Mouse (Mus musculus) forebrain, postnatal 0 days (tissue): Measurements from ENCODE around the gene Lhfp. TPM values are rescaled to one million over a fixed set of nuclear protein-coding genes. Genes with fewer than 3 reads are reported as not detected.
"Not testable (repeated sequence)": the region's sequence is repeated elsewhere in the genome, so short reads cannot be mapped to it uniquely, and the experiment has no call there.

Experiments used
- ATAC-seq: fragments of 200-750 bp; cut with Nextera tagmentation; 2 replicates; pipeline ENCODE4 v1.8.0; 2017; ENCODE audit warnings: mild to moderate bottlenecking, moderate library complexity
- DNase-seq: peaks from one replicate; pipeline ENCODE4 v3.0.0-alpha.2; 2015
- H3K27ac ChIP-seq: fragments of 300-500 bp; sonication (generic); 2 replicates; pipeline ENCODE4 v1.5.1; 2014; ENCODE audit warnings: low read depth, mild to moderate bottlenecking, antibody characterized with exemption, low read length, moderate library complexity, mixed read lengths
- H3K27me3 ChIP-seq: fragments of 300-500 bp; sonication (generic); 2 replicates; pipeline ENCODE4 v1.6.1; 2014; ENCODE audit warnings: mild to moderate bottlenecking, low read length, mixed read lengths; ENCODE audit not compliant: insufficient read depth
- H3K36me3 ChIP-seq: fragments of 300-500 bp; sonication (generic); 2 replicates; pipeline ENCODE4 v1.6.1; 2014; ENCODE audit warnings: mild to moderate bottlenecking, moderate library complexity; ENCODE audit not compliant: insufficient read depth
- H3K4me1 ChIP-seq: fragments of 300-500 bp; sonication (generic); 2 replicates; pipeline ENCODE4 v1.6.1; 2014; ENCODE audit warnings: antibody characterized with exemption; ENCODE audit not compliant: insufficient read depth
- H3K4me2 ChIP-seq: fragments of 300-500 bp; sonication (generic); 2 replicates; pipeline ENCODE4 v1.6.1; 2014; ENCODE audit warnings: low read depth, mild to moderate bottlenecking, moderate library complexity
- H3K4me3 ChIP-seq: fragments of 300-500 bp; sonication (generic); 2 replicates; pipeline ENCODE4 v1.5.1; 2014; ENCODE audit warnings: low read depth, low read length, mixed read lengths
- H3K9ac ChIP-seq: fragments of 300-500 bp; sonication (generic); 2 replicates; pipeline ENCODE4 v1.6.1; 2014; ENCODE audit warnings: mild to moderate bottlenecking
- H3K9me3 ChIP-seq: fragments of 300-500 bp; sonication (generic); 2 replicates; pipeline ENCODE4 v1.6.1; 2016; ENCODE audit warnings: low read length
- CTCF ChIP-seq: sonication (generic); IDR thresholded peaks from 2 replicates; pipeline ENCODE4 v1.5.1; 2016; ENCODE audit warnings: antibody characterized with exemption, control low read depth, low read depth
- WGBS: fragments of 180-500 bp; shearing (Covaris S2); extraction: QIAGEN DNeasy Blood & Tissue Kit; methylation state at CpG from one replicate; pipeline ENCODE4 v1.1.7; 2014; 5-methylcytosine and 5-hydroxymethylcytosine counted together
- polyA plus RNA-seq: library from polyadenylated mRNA; unstranded; fragments of >200 nt; fragmentation: Nextera tagmentation; extraction: Ambion mirVana; gene quantifications from 2 replicates; pipeline ENCODE4 v1.2.1, GENCODE M21; 2015
- total RNA-seq: library from RNA; depleted of rRNA; stranded (reverse); fragments of >200 nt; gene quantifications from 2 replicates; pipeline ENCODE4 v1.2.3, GENCODE M21; 2014

Lhfp gene
- total and polyA plus RNA-seq, 2 experiments from 2014 or later = 44.7 to 60.8 TPM

GRCm38 (mm10) chr3:53224141-53224540, 182.8 kb downstream of the Lhfp start:
- Histone ChIP-seq H3K4me1 (peaks cover 3% of the 10 kb centered on the region), H3K9me3 (no peaks in the 10 kb centered on the region), H3K4me2 (no peak overlapping the region), H3K27me3 (no peaks in the 10 kb centered on the region), H3K36me3 (no peaks in the 10 kb centered on the region), H3K4me3 (no peak overlapping the region), H3K27ac (no peak overlapping the region), H3K9ac (no peak overlapping the region)
- 87% methylated on average over 5 of the region's 5 CpGs for WGBS
- no peak for ATAC-seq
- no peak for DNase-seq
- no peak for TF ChIP-seq CTCF

DNA sequence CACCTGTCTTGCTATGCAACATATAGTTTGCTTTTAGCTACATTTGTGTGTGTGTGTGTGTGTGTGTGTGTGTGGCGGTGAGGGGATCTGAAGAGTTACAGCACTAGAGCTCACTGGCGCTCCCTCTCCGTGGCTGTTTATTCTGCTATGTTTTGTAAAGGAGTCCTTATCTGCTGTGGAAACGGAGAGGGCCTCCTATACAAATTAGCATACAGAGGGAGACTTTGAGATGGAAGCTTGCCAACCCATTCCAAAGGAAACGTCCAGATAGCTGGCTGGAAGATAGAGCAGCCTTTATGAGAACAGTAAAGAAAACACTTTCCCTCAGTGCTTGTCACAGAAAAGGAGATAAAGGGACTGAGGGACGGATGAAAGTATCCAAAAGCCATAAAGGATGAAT, 184.4 kb downstream of the Lhfp start:
- ATAC-seq = no peak
- H3K27me3 ChIP-seq = no peaks in the 10 kb centered on the region
- no peak for TF ChIP-seq CTCF
- H3K27ac ChIP-seq = peak overlapping the region; percentile 29; the same call in 1 of the 2 replicates
- no peak overlapping the region for H3K4me3 ChIP-seq
- no peak overlapping the region for H3K9ac ChIP-seq
- H3K4me2 ChIP-seq = no peak overlapping the region
- peaks cover 3% of the 10 kb centered on the region for H3K4me1 ChIP-seq
- WGBS = 22% methylated on average over 6 of the region's 6 CpGs
- no peaks in the 10 kb centered on the region for H3K36me3 ChIP-seq
- no peak for DNase-seq
- H3K9me3 ChIP-seq = no peaks in the 10 kb centered on the region

DNA sequence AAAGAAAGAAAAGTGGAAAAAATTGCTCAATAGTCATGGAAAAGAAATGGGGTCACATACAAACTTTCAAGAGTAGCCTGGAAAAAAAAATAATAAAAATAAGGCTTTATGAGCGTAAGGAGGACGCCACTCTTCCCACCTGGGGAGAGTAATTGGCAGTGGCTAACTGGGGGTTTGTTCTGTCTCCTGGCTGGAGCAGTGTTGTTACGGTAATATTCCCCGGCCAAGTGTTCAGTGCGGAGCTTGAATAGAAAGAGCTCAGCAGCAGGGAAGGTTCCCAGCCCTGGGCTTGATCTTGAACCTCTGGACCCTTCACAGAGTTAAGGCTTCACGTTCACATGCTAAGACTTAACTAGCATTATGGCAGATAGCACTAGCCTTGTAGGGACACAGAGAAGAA, 184.9 kb downstream of the Lhfp start:
- WGBS = 49% methylated on average over 6 of the region's 6 CpGs
- DNase-seq = no peak
- Histone ChIP-seq H3K4me3 (no peak overlapping the region), H3K27me3 (no peaks in the 10 kb centered on the region), H3K27ac (no peak overlapping the region), H3K4me1 (peaks cover 3% of the 10 kb centered on the region), H3K4me2 (no peak overlapping the region), H3K9ac (no peak overlapping the region), H3K36me3 (no peaks in the 10 kb centered on the region), H3K9me3 (no peaks in the 10 kb centered on the region)
- ATAC-seq = no peak
- no peak for TF ChIP-seq CTCF

- Histone ChIP-seq H3K27me3 (no peaks in the 10 kb centered on the region), H3K4me2 (no peak overlapping the region), H3K4me1 (peaks cover 3% of the 10 kb centered on the region), H3K27ac (no peak overlapping the region), H3K36me3 (no peaks in the 10 kb centered on the region), H3K4me3 (no peak overlapping the region), H3K9me3 (no peaks in the 10 kb centered on the region), H3K9ac (no peak overlapping the region)
- ATAC-seq = no peak
- no peak for DNase-seq
- TF ChIP-seq CTCF = no peak
Observed at GRCm38 (mm10) chr3:53227866-53228265, 186.5 kb downstream of the Lhfp start.

DNA sequence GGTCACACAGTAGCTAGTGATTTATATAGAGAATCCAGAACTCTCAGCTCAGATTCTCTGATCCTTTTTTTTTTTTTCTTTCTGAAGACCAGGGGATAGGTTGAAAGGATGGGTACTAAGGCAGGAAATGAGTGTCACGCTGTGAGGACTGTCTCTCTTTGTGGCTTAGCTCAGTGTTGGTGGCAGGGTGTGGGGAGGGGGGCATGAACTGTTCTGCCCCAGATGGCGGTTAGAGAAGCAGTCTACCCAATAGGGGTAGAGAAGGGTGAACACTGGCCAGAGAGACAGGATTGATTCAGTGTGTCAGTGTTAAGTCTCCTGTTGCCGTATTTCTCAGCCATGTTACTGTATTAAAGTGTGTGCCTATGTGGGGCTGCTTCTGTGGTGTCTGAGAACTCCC, 189.2 kb downstream of the Lhfp start:
- no peaks in the 10 kb centered on the region for H3K9me3 ChIP-seq
- peaks cover 3% of the 10 kb centered on the region for H3K4me1 ChIP-seq
- no peaks in the 10 kb centered on the region for H3K36me3 ChIP-seq
- H3K4me2 ChIP-seq = no peak overlapping the region
- H3K9ac ChIP-seq = no peak overlapping the region
- no peak overlapping the region for H3K4me3 ChIP-seq
- 57% methylated on average over 3 of the region's 3 CpGs for WGBS
- no peak for ATAC-seq
- H3K27ac ChIP-seq = no peak overlapping the region
- no peak for TF ChIP-seq CTCF
- DNase-seq = no peak
- no peaks in the 10 kb centered on the region for H3K27me3 ChIP-seq

- no peak for TF ChIP-seq CTCF
- 36% methylated on average over 3 of the region's 3 CpGs for WGBS
Observed at GRCm38 (mm10) chr3:53231112-53231511, 189.8 kb downstream of the Lhfp start.

GRCm38 (mm10) chr3:53232411-53232810, 191.1 kb downstream of the Lhfp start:
- not testable (repeated sequence) for H3K4me3 ChIP-seq, DNase-seq, H3K27me3 ChIP-seq, H3K36me3 ChIP-seq, H3K9ac ChIP-seq, H3K4me1 ChIP-seq, H3K9me3 ChIP-seq, H3K27ac ChIP-seq, ATAC-seq, H3K4me2 ChIP-seq
- 75% methylated on average over 9 of the region's 9 CpGs for WGBS

More at GRCm38 (mm10) chr3:53231112-53231511, 189.8 kb downstream of the Lhfp start:
- no peak overlapping the region for H3K4me3 ChIP-seq
- no peaks in the 10 kb centered on the region for H3K27me3 ChIP-seq
- ATAC-seq (no peak), DNase-seq (no peak)
- no peaks in the 10 kb centered on the region for H3K36me3 ChIP-seq
- no peak overlapping the region for H3K4me2 ChIP-seq
- H3K9ac ChIP-seq = no peak overlapping the region
- H3K9me3 ChIP-seq = no peaks in the 10 kb centered on the region
- no peaks in the 10 kb centered on the region; the same call in 1 of the 2 replicates for H3K4me1 ChIP-seq
- no peak overlapping the region for H3K27ac ChIP-seq

DNA sequence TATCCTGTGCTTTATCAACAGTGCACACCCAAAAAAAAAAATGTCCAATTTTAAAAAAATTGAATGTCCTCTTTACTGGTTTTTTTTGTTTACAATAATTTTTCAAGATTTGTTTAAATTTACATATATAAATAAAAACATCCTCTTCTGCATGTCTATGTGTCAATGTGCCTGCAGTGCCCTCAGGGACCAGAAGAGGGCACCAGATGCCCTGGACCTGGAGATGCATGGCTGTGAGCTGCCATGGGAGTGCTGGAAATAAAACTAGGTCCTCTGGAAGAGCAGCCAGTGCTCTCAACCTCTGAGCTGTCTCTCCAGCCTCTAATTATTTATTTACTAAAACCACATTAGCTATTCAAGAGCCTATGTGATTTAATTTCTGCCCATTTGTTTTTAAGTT, 193.4 kb downstream of the Lhfp start:
- H3K27ac ChIP-seq = no peak overlapping the region
- H3K36me3 ChIP-seq = no peaks in the 10 kb centered on the region
- H3K4me2 ChIP-seq = no peak overlapping the region
- no peak for ATAC-seq
- peak; percentile 40 for TF ChIP-seq CTCF
- H3K27me3 ChIP-seq = no peaks in the 10 kb centered on the region
- no peaks in the 10 kb centered on the region for H3K9me3 ChIP-seq
- no peak for DNase-seq
- H3K9ac ChIP-seq = no peak overlapping the region
- no peak overlapping the region for H3K4me3 ChIP-seq
- H3K4me1 ChIP-seq = no peaks in the 10 kb centered on the region; the same call in 1 of the 2 replicates
